Mouse (Mus musculus): ENCODE results near the gene Ptpn3.

GRCm38 (mm10) chr4:57333926-57334548, 32.4 kb upstream of the Ptpn3 start:
- TF ChIP-seq CTCF (IDR thresholded peaks at IDR 0.05; ENCODE audit: low read depth) (no peak), EP300 (IDR thresholded peaks at IDR 0.05; ENCODE audit: low read depth) (no peak)
